Mouse (Mus musculus): ENCODE measurements around the gene Fmo3.

- no peak for TF ChIP-seq POLR2A (IDR thresholded peaks at IDR 0.05; ENCODE audit: control insufficient read depth, low read depth, low read length)
- TF ChIP-seq CTCF (IDR thresholded peaks at IDR 0.05; ENCODE audit: control insufficient read depth, insufficient read depth, insufficient replicate concordance, low read depth, low read length), result no peak
Measured at GRCm38 (mm10) chr1:162986121-162986748, 1.9 kb upstream of the Fmo3 start.
